ENCODE assay signal across 14 mouse cellular contexts in genomic region chr12:79975050-79975449, GRCm38 (mm10).
A peak's percentile ranks its signal among the peaks of the same experiment; 100 is the strongest.
DNase-seq lines count a peak whose midpoint lies in the region; ATAC-seq and TF ChIP-seq lines count a peak whose summit lies in the region.
"Had no signal": no experiment of that assay in that cellular context is flagged by ENCODE, and none has a peak within 500 bp of the region (broad histone marks: within the 10 kb centered on the region; RNA-seq: fewer than 3 reads in every experiment).

No protein-coding gene starts in this region.

- peaks cover 23% of the 10 kb centered on the region for H3K4me1 ChIP-seq in liver, embryonic 13.5 days (replicated peaks)
- H3K4me1 ChIP-seq in liver, embryonic 12.5 days, result peaks cover 20% of the 10 kb centered on the region
- H3K4me1 ChIP-seq in hindbrain, embryonic 14.5 days (replicated peaks; ENCODE audit: control insufficient read depth, insufficient read depth, low read length), result peaks cover 16% of the 10 kb centered on the region
- H3K4me1 ChIP-seq in neural tube, embryonic 13.5 days (replicated peaks), result peaks cover 38% of the 10 kb centered on the region

- no peaks in the 10 kb centered on the region for H3K9me3 ChIP-seq in liver, embryonic 13.5 days (replicated peaks)
- H3K9me3 ChIP-seq in liver, embryonic 12.5 days (replicated peaks), result no peaks in the 10 kb centered on the region
- H3K9me3 ChIP-seq in hindbrain, embryonic 14.5 days (ENCODE audit: control insufficient read depth, low read length), result no peaks in the 10 kb centered on the region
- no peaks in the 10 kb centered on the region for H3K9me3 ChIP-seq in neural tube, embryonic 13.5 days

- no peak for ATAC-seq in liver, embryonic 13.5 days (ENCODE audit: low read depth)
- no peak for ATAC-seq in liver, embryonic 12.5 days
- ATAC-seq in hindbrain, embryonic 14.5 days (ENCODE audit: low FRiP score), result no peak
- ATAC-seq in neural tube, embryonic 13.5 days (ENCODE audit: low read depth), result no peak
- ATAC-seq: midbrain, embryonic 16.5 days had no signal

- no peak overlapping the region for H3K9ac ChIP-seq in liver, embryonic 13.5 days
- H3K9ac ChIP-seq in liver, embryonic 12.5 days, result no peak overlapping the region
- no peak overlapping the region for H3K9ac ChIP-seq in hindbrain, embryonic 14.5 days
- 0 out of 2 replicates have a peak overlapping the region, but pooled peaks have one; percentile 1 for H3K9ac ChIP-seq in neural tube, embryonic 13.5 days

- peak overlapping the region; percentile 43 for H3K27ac ChIP-seq in gastrocnemius, adult 2 months
- H3K27ac ChIP-seq in liver, embryonic 13.5 days, result peak overlapping the region; percentile 36; the same call in 1 of the 2 replicates
- H3K27ac ChIP-seq in liver, embryonic 12.5 days, result no peak overlapping the region
- 0 out of 2 replicates have a peak overlapping the region, but pooled peaks have one; percentile 12 for H3K27ac ChIP-seq in hindbrain, embryonic 14.5 days
- peak overlapping the region; percentile 52 for H3K27ac ChIP-seq in neural tube, embryonic 13.5 days (replicated peaks)

- H3K4me2 ChIP-seq in liver, embryonic 13.5 days, result no peak overlapping the region
- no peak overlapping the region for H3K4me2 ChIP-seq in liver, embryonic 12.5 days
- H3K4me2 ChIP-seq in hindbrain, embryonic 14.5 days (replicated peaks), result no peak overlapping the region
- H3K4me2 ChIP-seq in neural tube, embryonic 13.5 days, result no peak overlapping the region

- intact Hi-C loops in gastrocnemius, adult 2 months (cut with DNase I), result no loop called here

- no peaks in the 10 kb centered on the region for H3K27me3 ChIP-seq in liver, embryonic 13.5 days
- 0 out of 2 replicates have a peak, but pooled peaks cover 7% of the 10 kb centered on the region for H3K27me3 ChIP-seq in liver, embryonic 12.5 days (replicated peaks)
- no peaks in the 10 kb centered on the region for H3K27me3 ChIP-seq in hindbrain, embryonic 14.5 days (ENCODE audit: control insufficient read depth, insufficient read depth, low read length)
- no peaks in the 10 kb centered on the region for H3K27me3 ChIP-seq in neural tube, embryonic 13.5 days
- H3K27me3 ChIP-seq: Patski had no signal

- WGBS in liver, embryonic 13.5 days (ENCODE audit: insufficient replicate concordance), result 82% methylated on average over 6 of the region's 6 CpGs
- WGBS in liver, embryonic 12.5 days (ENCODE audit: insufficient replicate concordance), result 75% methylated on average over 6 of the region's 6 CpGs
- 66% methylated on average over 6 of the region's 6 CpGs for WGBS in hindbrain, embryonic 14.5 days
- 69% methylated on average over 6 of the region's 6 CpGs for WGBS in neural tube, embryonic 13.5 days

- no peaks in the 10 kb centered on the region for H3K36me3 ChIP-seq in liver, embryonic 13.5 days
- no peaks in the 10 kb centered on the region for H3K36me3 ChIP-seq in liver, embryonic 12.5 days
- H3K36me3 ChIP-seq in hindbrain, embryonic 14.5 days (replicated peaks; ENCODE audit: control insufficient read depth, insufficient read depth), result no peaks in the 10 kb centered on the region
- H3K36me3 ChIP-seq in neural tube, embryonic 13.5 days, result no peaks in the 10 kb centered on the region

- DNase-seq in gastrocnemius, adult 2 months, result no peak
- no peak for DNase-seq in gastrocnemius, postnatal 25 days
- DNase-seq in liver, embryonic 13.5 days, result no peak
- DNase-seq in hindbrain, embryonic 14.5 days (ENCODE audit: low spot score), result no peak
- DNase-seq in right cerebral cortex, postnatal 4 days, result no peak
- no peak for DNase-seq in layer of hippocampus, postnatal 36 days
- DNase-seq: cerebellum, postnatal 10 days; kidney, adult 18-20 months; left cerebral cortex, postnatal 4 days; thymus, adult 2 months had no signal

- no peak overlapping the region for H3K4me3 ChIP-seq in gastrocnemius, adult 2 months
- no peak overlapping the region for H3K4me3 ChIP-seq in liver, embryonic 13.5 days (replicated peaks)
- no peak overlapping the region for H3K4me3 ChIP-seq in liver, embryonic 12.5 days
- no peak overlapping the region for H3K4me3 ChIP-seq in hindbrain, embryonic 14.5 days (replicated peaks; ENCODE audit: low read length)
- no peak overlapping the region for H3K4me3 ChIP-seq in neural tube, embryonic 13.5 days

- no peak for TF ChIP-seq CTCF in gastrocnemius, adult 2 months (IDR thresholded peaks at IDR 0.05)
